Mouse (Mus musculus) lung, postnatal 0 days (tissue): ENCODE results near the gene Pigw.

Experiments used
- CTCF ChIP-seq: IDR thresholded peaks from 2 replicates; pipeline ENCODE4 v1.5.1; 2016; ENCODE audit warnings: antibody characterized with exemption, mild to moderate bottlenecking
- EP300 ChIP-seq: IDR thresholded peaks from 2 replicates; pipeline ENCODE4 v1.6.1; 2016; ENCODE audit warnings: antibody characterized with exemption, mild to moderate bottlenecking, control low read depth

- peak; percentile 95 for TF ChIP-seq CTCF
- TF ChIP-seq EP300 = no peak
These were observed 38.3 kb upstream of the Pigw start for GRCm38 (mm10) chr11:84918425-84918824.
